Mouse (Mus musculus): ENCODE results near the gene Npat.

The Npat gene

GRCm38 (mm10) chr9:53536558-53537320 is at the start of gene Npat, which contains the start of gene Atm:
TSS of gene Npat (plus strand) at chr9:53537047.
TSS of gene Atm (minus strand) at chr9:53536740.
- Histone ChIP-seq H3K27me3 (ENCODE audit: control insufficient read depth, insufficient read depth, low read length, poor library complexity, severe bottlenecking) (no peaks in the 10 kb centered on the region), H3K36me3 (ENCODE audit: control insufficient read depth, insufficient read depth, low read length, poor library complexity, severe bottlenecking) (no peaks in the 10 kb centered on the region)
- peak; percentile 100 for DNase-seq (ENCODE audit: low read depth, low spot score)

DNA sequence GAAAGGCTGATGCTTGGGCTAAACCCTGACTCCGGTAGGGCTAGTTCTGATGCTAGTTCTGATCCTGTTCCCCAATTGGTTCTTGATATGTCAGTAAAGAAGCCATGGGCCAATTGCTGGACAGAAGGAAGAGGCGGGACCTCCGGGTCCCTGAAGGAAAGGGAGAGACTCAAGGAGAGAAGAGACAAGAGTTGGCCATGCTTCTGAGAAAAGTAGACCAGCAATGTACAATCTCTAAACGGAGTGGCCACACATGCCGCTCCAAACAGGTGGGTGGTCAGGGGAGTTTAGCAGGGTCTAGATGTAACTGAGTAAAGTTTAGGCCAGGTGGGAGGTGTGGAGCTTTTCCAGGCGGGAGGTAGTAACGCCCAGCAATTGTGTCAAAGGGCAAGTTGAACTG is 28.8 kb upstream of the Npat start:
- peaks cover 11% of the 10 kb centered on the region for H3K36me3 ChIP-seq (ENCODE audit: control insufficient read depth, insufficient read depth, low read length, poor library complexity, severe bottlenecking)
- no peaks in the 10 kb centered on the region for H3K27me3 ChIP-seq (ENCODE audit: control insufficient read depth, insufficient read depth, low read length, poor library complexity, severe bottlenecking)
- no peak for DNase-seq (ENCODE audit: low read depth, low spot score)

DNA sequence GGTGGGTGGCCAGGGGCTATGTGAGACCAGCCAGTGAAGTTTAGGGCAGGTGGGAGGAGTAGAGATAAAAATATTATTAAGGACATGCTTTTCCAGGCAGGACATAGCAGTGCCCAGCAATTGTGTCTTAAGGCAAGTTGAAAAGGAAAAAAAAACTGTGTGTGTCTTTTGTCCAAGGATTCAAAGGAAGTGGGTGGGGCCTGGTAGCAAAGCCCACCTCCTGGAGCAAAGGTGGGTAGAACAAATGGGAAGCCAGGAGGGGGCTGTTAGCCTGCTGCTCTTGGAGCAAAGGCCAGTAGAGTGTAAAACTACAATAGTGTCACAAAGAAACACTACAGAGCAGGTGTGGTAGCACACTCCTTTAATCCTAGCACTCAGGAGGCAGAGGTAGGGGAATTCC is 22.8 kb upstream of the Npat start:
- Histone ChIP-seq H3K27me3 (ENCODE audit: control insufficient read depth, insufficient read depth, low read length, poor library complexity, severe bottlenecking) (no peaks in the 10 kb centered on the region), H3K36me3 (ENCODE audit: control insufficient read depth, insufficient read depth, low read length, poor library complexity, severe bottlenecking) (peaks cover 12% of the 10 kb centered on the region)
- DNase-seq (ENCODE audit: low read depth, low spot score): no peak

- no peak for DNase-seq (ENCODE audit: low read depth, low spot score)
- no peaks in the 10 kb centered on the region for H3K27me3 ChIP-seq (ENCODE audit: control insufficient read depth, insufficient read depth, low read length, poor library complexity, severe bottlenecking)
Measured at GRCm38 (mm10) chr9:53517373-53518009, 19.4 kb upstream of the Npat start.

GRCm38 (mm10) chr9:53535416-53536320 is 1.2 kb upstream of the Npat start:
- peak; percentile 38 for DNase-seq (ENCODE audit: low read depth, low spot score)

More at GRCm38 (mm10) chr9:53517373-53518009, 19.4 kb upstream of the Npat start:
- peaks cover 8% of the 10 kb centered on the region for H3K36me3 ChIP-seq (ENCODE audit: control insufficient read depth, insufficient read depth, low read length, poor library complexity, severe bottlenecking)

DNA sequence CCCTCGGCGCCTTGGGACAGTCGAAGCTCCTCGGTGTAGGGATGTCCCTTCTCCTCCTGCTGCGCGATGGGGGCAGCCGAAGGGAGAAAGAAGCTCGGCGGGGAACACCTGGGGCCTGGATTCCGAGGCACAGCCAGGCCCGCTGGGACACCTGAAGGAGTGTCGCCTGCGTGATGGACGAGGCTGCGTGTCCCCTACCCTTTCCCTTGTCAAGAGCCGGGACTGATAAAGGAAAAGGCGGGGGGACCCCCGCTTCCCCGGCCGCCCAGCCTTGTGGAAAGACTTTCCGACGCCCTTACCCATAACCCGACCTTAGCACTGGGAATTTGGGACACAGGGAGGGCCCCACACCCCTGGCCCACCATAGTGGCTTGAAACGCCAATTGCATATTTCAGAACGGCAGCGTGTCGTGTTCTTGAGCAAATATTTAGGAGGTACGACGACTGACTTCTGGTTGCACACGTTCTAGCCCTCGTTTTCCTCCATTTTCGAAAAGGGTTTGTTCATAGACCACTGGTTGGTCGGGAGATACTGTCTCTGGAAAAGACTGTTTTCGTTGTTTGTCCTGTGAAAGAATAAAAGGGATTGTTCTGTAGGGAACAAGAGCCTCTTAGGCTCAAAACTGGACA is 604 bp downstream of the Npat start:
- DNase-seq (ENCODE audit: low read depth, low spot score): peak; percentile 18
- Histone ChIP-seq H3K27me3 (ENCODE audit: control insufficient read depth, insufficient read depth, low read length, poor library complexity, severe bottlenecking) (no peaks in the 10 kb centered on the region), H3K36me3 (ENCODE audit: control insufficient read depth, insufficient read depth, low read length, poor library complexity, severe bottlenecking) (no peaks in the 10 kb centered on the region)

More at GRCm38 (mm10) chr9:53535416-53536320, 1.2 kb upstream of the Npat start:
- Histone ChIP-seq H3K36me3 (ENCODE audit: control insufficient read depth, insufficient read depth, low read length, poor library complexity, severe bottlenecking) (no peaks in the 10 kb centered on the region), H3K27me3 (ENCODE audit: control insufficient read depth, insufficient read depth, low read length, poor library complexity, severe bottlenecking) (no peaks in the 10 kb centered on the region)

DNA sequence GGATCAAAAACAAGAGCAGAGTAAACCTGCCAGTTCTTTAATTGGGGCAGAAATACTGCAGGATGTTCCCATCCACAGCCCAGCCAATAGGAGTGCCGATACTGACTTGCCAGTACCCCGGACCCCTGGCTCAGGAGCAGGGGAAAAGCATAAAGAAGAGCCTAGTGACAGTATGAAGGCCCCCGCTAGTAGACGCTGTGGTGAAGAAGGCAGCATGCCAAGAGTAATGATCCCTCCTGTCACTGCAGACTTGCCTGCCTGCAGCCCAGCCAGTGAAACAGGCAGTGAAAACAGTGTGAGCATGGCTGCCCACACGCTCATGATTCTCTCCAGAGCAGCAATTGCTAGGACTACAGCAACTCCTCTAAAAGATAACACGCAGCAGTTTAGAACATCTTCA is 33.8 kb downstream of the Npat start:
- DNase-seq (ENCODE audit: low read depth, low spot score): no peak
- peaks cover 14% of the 10 kb centered on the region for H3K36me3 ChIP-seq (ENCODE audit: control insufficient read depth, insufficient read depth, low read length, poor library complexity, severe bottlenecking)
- H3K27me3 ChIP-seq (ENCODE audit: control insufficient read depth, insufficient read depth, low read length, poor library complexity, severe bottlenecking): no peaks in the 10 kb centered on the region

- no peak for DNase-seq (ENCODE audit: low read depth, low spot score)
- peaks cover 13% of the 10 kb centered on the region for H3K36me3 ChIP-seq (ENCODE audit: control insufficient read depth, insufficient read depth, low read length, poor library complexity, severe bottlenecking)
- no peaks in the 10 kb centered on the region for H3K27me3 ChIP-seq (ENCODE audit: control insufficient read depth, insufficient read depth, low read length, poor library complexity, severe bottlenecking)
Measured at GRCm38 (mm10) chr9:53572516-53573307, 35.9 kb downstream of the Npat start.

DNA sequence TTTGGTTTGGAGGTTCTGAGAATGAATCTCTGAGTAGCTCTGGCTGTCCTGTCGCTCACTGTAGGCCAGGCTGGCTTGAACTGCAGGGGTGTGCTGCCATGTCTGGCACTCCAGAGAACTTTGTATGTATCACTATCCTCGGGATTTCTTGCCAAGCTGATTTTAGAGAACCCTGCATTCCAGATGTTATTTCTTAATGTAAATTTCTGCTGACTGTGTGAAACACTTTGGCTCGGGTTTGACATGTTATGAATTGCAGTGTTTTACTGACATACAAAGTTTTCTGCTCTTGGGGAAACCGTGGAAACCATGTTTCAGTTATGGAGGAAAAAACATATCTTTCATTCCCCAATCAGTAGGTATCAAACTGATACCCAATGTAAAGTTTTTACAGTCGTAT is 38.9 kb downstream of the Npat start:
- Histone ChIP-seq H3K27me3 (ENCODE audit: control insufficient read depth, insufficient read depth, low read length, poor library complexity, severe bottlenecking) (no peaks in the 10 kb centered on the region), H3K36me3 (ENCODE audit: control insufficient read depth, insufficient read depth, low read length, poor library complexity, severe bottlenecking) (peaks cover 10% of the 10 kb centered on the region; the same call in 1 of the 2 replicates)
- no peak for DNase-seq (ENCODE audit: low read depth, low spot score)

DNA sequence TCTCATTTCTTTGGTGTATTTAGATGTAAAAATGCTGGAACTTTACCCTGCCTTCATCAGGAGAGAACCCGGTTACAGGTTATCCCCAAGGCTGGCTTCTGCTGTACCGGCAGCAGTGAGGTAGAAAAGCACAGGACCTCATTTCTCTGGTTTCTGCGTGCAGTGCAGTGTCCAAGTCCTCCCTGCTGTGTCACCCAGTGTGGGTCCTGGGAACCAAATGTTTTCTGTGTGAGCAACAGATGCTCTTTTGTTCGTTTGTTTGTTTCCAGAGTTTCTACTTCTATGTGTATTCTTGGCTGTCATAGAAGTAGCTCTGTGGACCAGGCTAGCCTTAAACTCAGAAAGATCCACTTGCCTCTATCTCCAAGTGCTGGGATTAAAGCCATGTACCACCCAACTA is 45.0 kb downstream of the Npat start:
- no peak for DNase-seq (ENCODE audit: low read depth, low spot score)
- H3K27me3 ChIP-seq (ENCODE audit: control insufficient read depth, insufficient read depth, low read length, poor library complexity, severe bottlenecking): no peaks in the 10 kb centered on the region
- peaks cover 6% of the 10 kb centered on the region; the same call in 1 of the 2 replicates for H3K36me3 ChIP-seq (ENCODE audit: control insufficient read depth, insufficient read depth, low read length, poor library complexity, severe bottlenecking)

DNA sequence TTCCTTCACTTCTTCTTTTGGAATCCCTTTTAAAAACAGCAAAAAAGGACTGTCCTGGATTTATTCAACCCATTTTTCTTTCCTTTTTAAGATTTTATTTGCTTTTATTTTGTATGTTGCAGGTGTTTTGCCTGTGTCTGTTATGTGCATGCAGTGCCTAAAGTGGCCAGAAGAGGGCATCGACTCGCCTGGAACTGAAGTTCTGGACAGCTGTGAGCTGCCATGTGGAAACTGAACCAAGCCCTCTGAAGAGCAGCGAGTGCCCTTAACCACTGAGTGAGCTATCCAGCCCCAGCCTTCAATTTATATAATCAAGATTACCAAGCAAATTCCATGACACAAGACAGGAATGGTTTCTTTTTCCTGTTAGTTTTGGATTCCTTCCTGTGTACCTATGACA is 57.9 kb downstream of the Npat start:
- Histone ChIP-seq H3K27me3 (ENCODE audit: control insufficient read depth, insufficient read depth, low read length, poor library complexity, severe bottlenecking) (no peaks in the 10 kb centered on the region), H3K36me3 (ENCODE audit: control insufficient read depth, insufficient read depth, low read length, poor library complexity, severe bottlenecking) (peaks cover 8% of the 10 kb centered on the region)

GRCm38 (mm10) chr9:53596971-53597600 is 60.2 kb downstream of the Npat start:
- no peaks in the 10 kb centered on the region for H3K27me3 ChIP-seq (ENCODE audit: control insufficient read depth, insufficient read depth, low read length, poor library complexity, severe bottlenecking)
- H3K36me3 ChIP-seq (ENCODE audit: control insufficient read depth, insufficient read depth, low read length, poor library complexity, severe bottlenecking): peaks cover 5% of the 10 kb centered on the region
- DNase-seq (ENCODE audit: low read depth, low spot score): no peak

More for the DNA sequence above, 57.9 kb downstream of the Npat start:
- peak; percentile 87 for DNase-seq (ENCODE audit: low read depth, low spot score)

DNA sequence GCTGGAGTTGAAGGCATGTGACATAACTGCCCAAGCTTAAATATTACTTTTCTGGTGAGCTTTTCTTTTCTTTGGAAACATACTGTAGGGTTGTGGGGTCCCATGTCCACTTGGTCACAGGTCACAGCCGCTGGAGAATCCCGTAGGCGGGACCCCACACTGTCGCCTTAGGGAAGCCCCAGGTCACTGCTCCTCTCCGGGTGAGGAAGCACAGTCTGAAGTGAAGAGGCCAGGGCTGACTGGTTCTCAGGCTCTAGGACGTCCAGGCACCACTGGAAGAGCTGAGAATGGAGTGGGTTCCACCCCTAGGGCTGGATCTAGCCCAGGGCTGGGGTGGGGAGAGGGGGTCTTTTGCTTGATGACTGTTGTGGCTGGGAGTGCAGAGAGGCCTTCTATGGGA is 61.8 kb downstream of the Npat start:
- Histone ChIP-seq H3K27me3 (ENCODE audit: control insufficient read depth, insufficient read depth, low read length, poor library complexity, severe bottlenecking) (no peaks in the 10 kb centered on the region), H3K36me3 (ENCODE audit: control insufficient read depth, insufficient read depth, low read length, poor library complexity, severe bottlenecking) (peaks cover 3% of the 10 kb centered on the region; the same call in 1 of the 2 replicates)

More for the DNA sequence above, 61.8 kb downstream of the Npat start:
- no peak for DNase-seq (ENCODE audit: low read depth, low spot score)
